Mouse (Mus musculus) right cerebral cortex, adult 18-20 months (tissue): Measurements from ENCODE around the gene Bbs9.
"Not testable (repeated sequence)": the region's sequence is repeated elsewhere in the genome, so short reads cannot be mapped to it uniquely, and the experiment has no call there.

Source experiments
- DNase-seq: peaks from one replicate; pipeline ENCODE4 v3.0.0; 2022; ENCODE audit warnings: mixed read lengths

The Bbs9 gene

GRCm38 (mm10) chr9:22475424-22475868 lies at the start of gene Bbs9:
Gene Bbs9, plus strand, starts transcription at chr9:22475715.
- peak; percentile 97 for DNase-seq

GRCm38 (mm10) chr9:22428028-22428665 lies 47.4 kb upstream of the Bbs9 start:
- no peak for DNase-seq

- no peak for DNase-seq
Observed at GRCm38 (mm10) chr9:22428666-22429410, 46.7 kb upstream of the Bbs9 start.

- no peak for DNase-seq
Observed at GRCm38 (mm10) chr9:22429533-22430241, 45.8 kb upstream of the Bbs9 start.

GRCm38 (mm10) chr9:22430315-22430840 lies 45.1 kb upstream of the Bbs9 start:
- no peak for DNase-seq

GRCm38 (mm10) chr9:22433221-22433620 lies 42.3 kb upstream of the Bbs9 start:
- DNase-seq = no peak

GRCm38 (mm10) chr9:22434101-22434500 lies 41.4 kb upstream of the Bbs9 start:
- no peak for DNase-seq

- DNase-seq = no peak
Observed at GRCm38 (mm10) chr9:22438826-22439225, 36.7 kb upstream of the Bbs9 start.

GRCm38 (mm10) chr9:22443157-22443556 lies 32.4 kb upstream of the Bbs9 start:
- DNase-seq = no peak

- DNase-seq = no peak
Observed at GRCm38 (mm10) chr9:22445123-22445522, 30.4 kb upstream of the Bbs9 start.

- DNase-seq = no peak
Observed at GRCm38 (mm10) chr9:22447213-22447612, 28.3 kb upstream of the Bbs9 start.

- no peak for DNase-seq
Observed at GRCm38 (mm10) chr9:22448420-22448819, 27.1 kb upstream of the Bbs9 start.

GRCm38 (mm10) chr9:22449209-22449608 lies 26.3 kb upstream of the Bbs9 start:
- DNase-seq = no peak

GRCm38 (mm10) chr9:22452697-22453096 lies 22.8 kb upstream of the Bbs9 start:
- DNase-seq = no peak

GRCm38 (mm10) chr9:22453501-22453924 lies 22.0 kb upstream of the Bbs9 start:
- DNase-seq = no peak

GRCm38 (mm10) chr9:22453990-22454389 lies 21.5 kb upstream of the Bbs9 start, which contains the start of gene Gm17545:
Gene Gm17545, plus strand, starts transcription at chr9:22454290.
- not testable (repeated sequence) for DNase-seq

GRCm38 (mm10) chr9:22455041-22455440 lies 20.5 kb upstream of the Bbs9 start:
- no peak for DNase-seq

GRCm38 (mm10) chr9:22457142-22457835 lies 18.2 kb upstream of the Bbs9 start:
- DNase-seq = no peak

- DNase-seq = no peak
Observed at GRCm38 (mm10) chr9:22461946-22462345, 13.6 kb upstream of the Bbs9 start.

- DNase-seq = no peak
Observed at GRCm38 (mm10) chr9:22466212-22466611, 9.3 kb upstream of the Bbs9 start.

- DNase-seq = no peak
Observed at GRCm38 (mm10) chr9:22467371-22468169, 7.9 kb upstream of the Bbs9 start.
